Mouse (Mus musculus): ENCODE measurements around the gene Gm49342. TPM values are rescaled to one million over a fixed set of nuclear protein-coding genes. Genes with fewer than 3 reads are reported as not detected.
A peak's percentile ranks its signal among the peaks of the same experiment; 100 is the strongest.

Gm49342 gene
- polyA plus RNA-seq, 1 experiment, result not detected

DNA sequence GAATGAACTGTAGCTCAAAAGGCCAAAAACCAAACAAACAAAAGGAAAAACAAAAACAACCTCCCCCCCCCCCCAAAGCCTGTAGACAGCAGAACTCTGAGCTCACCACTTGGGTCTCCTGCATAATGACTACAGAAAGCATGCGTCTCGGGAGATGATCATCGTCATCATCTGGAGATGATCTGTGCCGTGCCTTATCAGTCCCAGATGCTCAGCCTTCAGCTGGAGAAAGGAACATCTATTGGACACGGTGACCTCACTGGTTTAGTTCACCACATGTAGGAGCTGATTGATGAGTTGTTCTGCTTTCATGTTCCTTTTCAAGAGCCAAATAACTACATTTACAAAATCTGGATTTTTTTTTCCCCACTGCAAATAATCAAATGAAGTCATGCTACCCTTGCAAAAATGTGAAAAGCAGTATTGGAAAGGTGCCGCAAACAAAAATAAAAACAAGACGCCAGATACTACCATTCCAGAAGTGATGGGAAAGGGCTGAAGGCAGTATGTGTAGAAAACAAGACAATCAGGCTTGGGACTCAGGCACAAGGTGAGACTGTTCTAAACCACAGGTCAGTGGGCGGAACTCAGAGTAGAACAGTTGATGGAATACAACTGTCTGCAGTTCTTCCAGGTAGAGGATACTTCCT lies 63.0 kb downstream of the Gm49342 start, which contains the start of gene Rnase10:
Rnase10 (plus strand) TSS at position 600 of the 650 bp plus-strand sequence.
- Histone ChIP-seq H3K27me3 (ENCODE audit: control insufficient read depth, insufficient read depth, low read length) (no peaks in the 10 kb centered on the region), H3K4me1 (ENCODE audit: control insufficient read depth, insufficient read depth, insufficient read length, low read length) (peaks cover 2% of the 10 kb centered on the region), H3K4me3 (ENCODE audit: low read depth, low read length) (no peak within 1 kb of the TSS), H3K36me3 (ENCODE audit: control insufficient read depth, insufficient read depth, low read length) (no peaks in the 10 kb centered on the region), H3K27ac (ENCODE audit: insufficient read depth, low read depth, low read length) (peak within 1 kb of the TSS; percentile 88)
- TF ChIP-seq CTCF (IDR thresholded peaks at IDR 0.05; ENCODE audit: extremely low read depth, insufficient read length, insufficient replicate concordance, low read depth, low read length) (no peak), POLR2A (IDR thresholded peaks at IDR 0.05; ENCODE audit: low read depth, low read length) (no peak)
- 85% methylated on average over 8 of the region's 8 CpGs for WGBS

DNA sequence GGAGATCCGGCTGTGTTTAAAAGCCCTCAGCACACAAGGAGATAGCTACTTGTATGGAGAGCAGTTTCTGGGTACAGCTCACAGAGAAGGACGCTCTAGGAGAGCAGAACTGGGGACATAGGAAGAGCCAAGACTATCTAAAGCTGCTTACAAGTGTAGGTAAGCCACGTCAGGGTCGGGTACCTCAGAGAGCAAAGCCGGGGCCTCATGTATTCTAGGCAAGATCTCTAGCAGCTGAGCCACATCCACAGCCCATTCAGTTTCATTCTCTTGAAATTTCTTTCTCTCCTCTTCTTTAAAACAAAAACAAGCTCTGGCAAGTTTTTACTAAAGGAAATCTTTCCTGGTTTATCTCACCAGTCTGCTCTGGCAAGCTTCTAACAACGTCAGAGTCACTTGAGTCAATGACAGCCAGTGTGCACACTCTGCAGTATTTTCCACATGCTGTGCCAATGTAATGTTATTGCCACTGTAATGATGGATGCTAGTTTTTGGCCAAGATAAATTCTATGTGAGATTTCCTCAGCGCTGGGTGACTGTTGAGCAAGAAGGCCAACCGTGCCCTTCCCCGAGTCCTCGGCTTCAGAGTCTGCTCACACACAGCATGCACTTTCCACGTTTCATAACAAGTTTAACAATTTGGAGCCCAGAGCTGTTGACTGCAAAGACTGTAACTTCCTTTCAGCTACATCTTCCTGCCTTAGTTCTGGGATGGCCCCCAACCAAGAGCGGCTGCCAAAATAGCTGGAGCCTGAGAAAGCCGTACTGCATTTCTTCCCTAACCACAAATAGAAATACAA lies 63.8 kb downstream of the Gm49342 start:
- H3K4me1 ChIP-seq (ENCODE audit: control insufficient read depth, insufficient read depth, insufficient read length, low read length), result peaks cover 2% of the 10 kb centered on the region
- no peaks in the 10 kb centered on the region for H3K36me3 ChIP-seq (ENCODE audit: control insufficient read depth, insufficient read depth, low read length)
- H3K27ac ChIP-seq (ENCODE audit: insufficient read depth, low read depth, low read length), result peak overlapping the region; percentile 88
- 69% methylated on average over 13 of the region's 13 CpGs for WGBS
- TF ChIP-seq CTCF (IDR thresholded peaks at IDR 0.05; ENCODE audit: extremely low read depth, insufficient read length, insufficient replicate concordance, low read depth, low read length), result no peak
- H3K4me3 ChIP-seq (ENCODE audit: low read depth, low read length), result no peak overlapping the region
- no peaks in the 10 kb centered on the region for H3K27me3 ChIP-seq (ENCODE audit: control insufficient read depth, insufficient read depth, low read length)

DNA sequence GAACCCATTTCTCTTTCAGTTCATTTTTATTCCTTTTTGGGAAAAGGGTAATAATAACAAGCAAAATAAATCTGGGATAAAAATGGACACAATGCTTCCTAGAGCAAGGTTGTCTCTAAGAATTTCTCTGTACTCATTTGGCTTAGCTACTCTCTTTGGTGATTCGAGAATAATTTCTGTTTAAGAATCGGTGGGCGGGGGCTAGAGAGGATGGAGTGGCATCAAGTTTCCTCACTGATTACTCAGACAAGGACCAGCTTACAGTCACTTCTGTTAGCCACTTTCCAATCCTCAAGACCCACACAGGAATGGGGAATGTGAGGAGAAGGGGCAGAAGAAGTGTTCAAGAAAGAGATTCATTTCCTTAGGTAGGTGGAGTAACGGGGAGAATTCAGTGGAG lies 64.5 kb downstream of the Gm49342 start:
- TF ChIP-seq CTCF (IDR thresholded peaks at IDR 0.05; ENCODE audit: extremely low read depth, insufficient read length, insufficient replicate concordance, low read depth, low read length), result no peak
- no peak for TF ChIP-seq POLR2A (IDR thresholded peaks at IDR 0.05; ENCODE audit: low read depth, low read length)
- Histone ChIP-seq H3K27me3 (ENCODE audit: control insufficient read depth, insufficient read depth, low read length) (no peaks in the 10 kb centered on the region), H3K36me3 (ENCODE audit: control insufficient read depth, insufficient read depth, low read length) (no peaks in the 10 kb centered on the region), H3K4me3 (ENCODE audit: low read depth, low read length) (no peak overlapping the region), H3K27ac (ENCODE audit: insufficient read depth, low read depth, low read length) (peak overlapping the region; percentile 88), H3K4me1 (ENCODE audit: control insufficient read depth, insufficient read depth, insufficient read length, low read length) (peaks cover 2% of the 10 kb centered on the region)
- 74% methylated on average over 4 of the region's 4 CpGs for WGBS

DNA sequence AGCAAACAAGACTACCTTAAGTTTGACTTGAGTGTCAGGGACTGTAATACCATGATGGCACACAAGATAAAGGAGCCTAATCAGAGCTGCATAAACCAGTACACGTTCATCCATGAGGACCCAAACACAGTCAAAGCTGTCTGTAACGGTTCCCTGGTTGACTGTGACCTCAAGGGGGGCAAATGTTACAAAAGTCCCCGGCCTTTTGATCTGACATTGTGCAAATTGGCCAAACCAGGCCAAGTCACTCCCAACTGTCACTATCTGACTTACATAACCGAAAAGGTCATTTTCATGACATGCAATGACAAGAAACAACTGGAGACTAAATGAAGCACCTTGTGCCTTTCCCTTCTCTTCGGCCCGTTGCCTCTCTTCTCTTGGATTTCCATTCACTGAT lies 65.3 kb downstream of the Gm49342 start:
- Histone ChIP-seq H3K4me3 (ENCODE audit: low read depth, low read length) (no peak overlapping the region), H3K4me1 (ENCODE audit: control insufficient read depth, insufficient read depth, insufficient read length, low read length) (peaks cover 2% of the 10 kb centered on the region), H3K27me3 (ENCODE audit: control insufficient read depth, insufficient read depth, low read length) (no peaks in the 10 kb centered on the region), H3K36me3 (ENCODE audit: control insufficient read depth, insufficient read depth, low read length) (no peaks in the 10 kb centered on the region), H3K27ac (ENCODE audit: insufficient read depth, low read depth, low read length) (no peak overlapping the region)
- 86% methylated on average over 6 of the region's 6 CpGs for WGBS
- TF ChIP-seq CTCF (IDR thresholded peaks at IDR 0.05; ENCODE audit: extremely low read depth, insufficient read length, insufficient replicate concordance, low read depth, low read length), result no peak
- TF ChIP-seq POLR2A (IDR thresholded peaks at IDR 0.05; ENCODE audit: low read depth, low read length), result no peak

Other genes with a start within 250 kb of the Gm49342 start
- gene Olfr748, start 237.1 kb upstream of the Gm49342 start, polyA plus RNA-seq (2012; rRNA removed), result not detected in 2 replicates
- not detected in 2 replicates for gene Olfr749, start 199.4 kb upstream of the Gm49342 start, polyA plus RNA-seq (2012; rRNA removed)
- gene Ttc5, start 159.0 kb upstream of the Gm49342 start, polyA plus RNA-seq (2012; rRNA removed), result 6.8 and 13.5 TPM in 2 replicates
- gene Ccnb1ip1, start 136.8 kb upstream of the Gm49342 start, polyA plus RNA-seq (2012; rRNA removed), result not detected in 2 replicates
- gene Parp2, start 136.7 kb upstream of the Gm49342 start, polyA plus RNA-seq (2012; rRNA removed), result 2.9 and 5.8 TPM in 2 replicates
- 48.1 and 105 TPM in 2 replicates for gene Tep1, start 74.0 kb upstream of the Gm49342 start, polyA plus RNA-seq (2012; rRNA removed)
- gene Klhl33, start 47.0 kb upstream of the Gm49342 start, polyA plus RNA-seq (2012; rRNA removed), result 0.29 and 1.7 TPM in 2 replicates
- gene Osgep, start 19.6 kb upstream of the Gm49342 start, polyA plus RNA-seq (2012; rRNA removed), result 65.0 and 97.3 TPM in 2 replicates
- 9.6 and 20.0 TPM in 2 replicates for gene Apex1, start 19.5 kb upstream of the Gm49342 start, polyA plus RNA-seq (2012; rRNA removed)
- gene Pip4p1, start 13.7 kb upstream of the Gm49342 start, polyA plus RNA-seq (2012; rRNA removed), result 50.9 and 93.1 TPM in 2 replicates
- gene Pnp, start 13.4 kb upstream of the Gm49342 start, polyA plus RNA-seq (2012; rRNA removed), result 59.2 and 116 TPM in 2 replicates
- gene Pnp2, start 11.5 kb downstream of the Gm49342 start, polyA plus RNA-seq (2012; rRNA removed), result 63.7 and 87.2 TPM in 2 replicates
- gene Rnase10, start 63.2 kb downstream of the Gm49342 start, polyA plus RNA-seq (2012; rRNA removed), result not detected in 2 replicates
- gene Rnase9, start 97.4 kb downstream of the Gm49342 start, polyA plus RNA-seq (2012; rRNA removed), result not detected in 2 replicates
- not detected in 2 replicates for gene Rnase11, start 105.6 kb downstream of the Gm49342 start, polyA plus RNA-seq (2012; rRNA removed)
- not detected in 2 replicates for gene Rnase12, start 113.1 kb downstream of the Gm49342 start, polyA plus RNA-seq (2012; rRNA removed)
- 0.01 TPM in 1 of 2 replicates, not detected in the other for gene Olfr750, start 129.9 kb downstream of the Gm49342 start, polyA plus RNA-seq (2012; rRNA removed)
- 120 and 130 TPM in 2 replicates for gene Rnase4, start 146.6 kb downstream of the Gm49342 start, polyA plus RNA-seq (2012; rRNA removed)
- 21.1 and 27.1 TPM in 2 replicates for gene Ang, start 146.6 kb downstream of the Gm49342 start, polyA plus RNA-seq (2012; rRNA removed)
- gene Eddm3b, start 169.9 kb downstream of the Gm49342 start, polyA plus RNA-seq (2012; rRNA removed), result not detected in 2 replicates
- gene Rnase6, start 179.4 kb downstream of the Gm49342 start, polyA plus RNA-seq (2012; rRNA removed), result 9.7 and 15.0 TPM in 2 replicates
- 47.1 and 6,983 TPM in 2 replicates for gene Rnase1, start 202.3 kb downstream of the Gm49342 start, polyA plus RNA-seq (2012; rRNA removed)
- not detected in 2 replicates for gene Rnase2b, start 217.7 kb downstream of the Gm49342 start, polyA plus RNA-seq (2012; rRNA removed)